Mouse (Mus musculus) heart, embryonic 12.5 days (tissue): ENCODE measurements at regions not wholly inside any gene's neighbourhood (a gene's known extent, or its start where the extent isn't known, plus 50 kb on each side); places are given as distances from the start of the nearest gene placed in this dataset.
"Not testable (repeated sequence)": the region's sequence is repeated elsewhere in the genome, so short reads cannot be mapped to it uniquely, and the experiment has no call there.

Experiments
- ATAC-seq: fragments of 200-750 bp; cut with Nextera tagmentation; 2 replicates; pipeline ENCODE4 v1.8.0; 2017; ENCODE audit warnings: moderate TSS enrichment, moderate library complexity; ENCODE audit not compliant: insufficient number of reproducible peaks, low FRiP score
- H3K27ac ChIP-seq: fragments of 300-500 bp; sonication (generic); 2 replicates; pipeline ENCODE4 v1.5.1; 2016; ENCODE audit warnings: mild to moderate bottlenecking, moderate library complexity; ENCODE audit not compliant: poor library complexity, severe bottlenecking
- H3K27me3 ChIP-seq: fragments of 300-500 bp; sonication (generic); replicated peaks from 2 replicates; pipeline ENCODE4 v1.6.1; 2016; ENCODE audit warnings: mild to moderate bottlenecking, moderate library complexity
- H3K36me3 ChIP-seq: fragments of 300-500 bp; sonication (generic); 2 replicates; pipeline ENCODE4 v1.6.1; 2016; ENCODE audit warnings: mild to moderate bottlenecking, moderate library complexity
- H3K4me1 ChIP-seq: fragments of 300-500 bp; sonication (generic); replicated peaks from 2 replicates; pipeline ENCODE4 v1.6.1; 2016; ENCODE audit warnings: mild to moderate bottlenecking
- H3K4me2 ChIP-seq: fragments of 300-500 bp; sonication (generic); 2 replicates; pipeline ENCODE4 v1.6.1; 2016; ENCODE audit warnings: mild to moderate bottlenecking, moderate library complexity
- H3K4me3 ChIP-seq: fragments of 300-500 bp; sonication (generic); 2 replicates; pipeline ENCODE4 v1.5.1; 2016; ENCODE audit warnings: mild to moderate bottlenecking
- H3K9ac ChIP-seq: fragments of 300-500 bp; sonication (generic); 2 replicates; pipeline ENCODE4 v1.6.1; 2016; ENCODE audit warnings: mild to moderate bottlenecking, moderate library complexity
- H3K9me3 ChIP-seq: fragments of 300-500 bp; sonication (generic); replicated peaks from 2 replicates; pipeline ENCODE4 v1.6.1; 2016; ENCODE audit warnings: mild to moderate bottlenecking, moderate library complexity
- WGBS: fragments of 180-500 bp; shearing (Covaris S2); methylation state at CpG from one replicate; pipeline ENCODE4 v1.1.7; 2016; 5-methylcytosine and 5-hydroxymethylcytosine counted together

DNA sequence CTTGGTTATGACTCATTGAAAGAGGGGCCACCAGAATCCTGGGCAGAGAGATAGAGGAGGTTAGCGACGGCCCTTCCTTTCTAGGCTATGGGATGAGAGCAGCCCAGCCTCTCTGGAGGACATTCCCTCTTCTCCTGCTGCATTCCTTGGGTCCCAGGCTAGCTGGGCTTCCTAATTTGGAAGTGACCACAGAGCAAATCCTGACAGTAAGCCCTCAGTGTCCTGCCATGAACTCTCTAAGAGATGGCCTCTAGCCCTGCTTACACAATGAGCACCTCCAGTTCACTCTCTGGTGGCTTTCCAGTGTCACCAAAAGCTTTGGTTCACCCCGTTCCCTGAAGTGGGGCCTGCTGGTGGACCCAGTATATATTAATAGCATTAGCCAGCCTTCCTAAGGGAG, 64.1 kb upstream of the Rmdn2 start:
- Histone ChIP-seq H3K36me3 (no peaks in the 10 kb centered on the region), H3K9ac (no peak overlapping the region), H3K4me2 (no peak overlapping the region), H3K9me3 (no peaks in the 10 kb centered on the region), H3K4me1 (peaks cover 9% of the 10 kb centered on the region), H3K27ac (no peak overlapping the region), H3K4me3 (no peak overlapping the region), H3K27me3 (no peaks in the 10 kb centered on the region)
- no peak for ATAC-seq
- 47% methylated on average over 3 of the region's 3 CpGs for WGBS

DNA sequence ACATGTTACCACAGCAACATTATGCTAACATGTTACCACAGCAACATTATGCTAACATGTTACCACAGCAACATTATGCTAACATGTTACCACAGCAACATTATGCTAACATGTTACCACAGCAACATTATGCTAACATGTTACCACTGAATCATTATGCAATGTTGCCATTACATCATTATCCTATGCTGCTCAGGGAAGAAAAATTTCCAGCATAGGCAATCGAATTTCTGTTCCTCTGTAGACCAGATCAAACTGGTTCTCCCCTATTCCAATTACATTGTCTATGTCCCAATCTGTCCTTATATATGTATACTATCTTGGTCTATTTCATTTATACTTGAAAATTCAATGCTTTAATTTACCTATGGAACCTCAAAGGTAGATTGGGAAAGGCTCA, 61.3 kb upstream of the Rmdn2 start:
- H3K4me2 ChIP-seq, ATAC-seq, H3K27ac ChIP-seq, H3K9ac ChIP-seq, H3K9me3 ChIP-seq, H3K4me3 ChIP-seq, H3K27me3 ChIP-seq, H3K36me3 ChIP-seq, H3K4me1 ChIP-seq: not testable (repeated sequence)
- WGBS: 70% methylated on average over 1 of the region's 1 CpGs

DNA sequence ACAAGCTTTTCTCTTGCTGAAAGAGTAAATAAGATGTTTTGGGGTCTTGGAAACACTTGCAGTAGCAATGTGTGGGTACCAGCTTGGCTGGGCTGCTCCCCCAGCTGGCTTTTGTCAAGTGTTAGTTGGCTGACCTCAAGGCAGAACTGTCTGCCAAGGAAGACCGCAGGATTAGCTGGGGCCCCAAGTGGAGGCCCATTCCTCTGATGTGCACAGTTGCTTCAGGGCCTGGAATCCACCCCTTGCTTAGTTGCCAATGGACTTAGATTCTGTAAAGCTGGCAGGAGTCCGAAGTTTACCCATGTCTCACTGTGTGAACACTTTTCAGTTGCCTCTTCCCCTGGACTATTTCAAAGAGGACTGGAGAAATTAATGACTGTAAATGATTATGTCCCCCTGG, 57.8 kb upstream of the Rmdn2 start:
- H3K4me3 ChIP-seq: no peak overlapping the region
- H3K27me3 ChIP-seq: no peaks in the 10 kb centered on the region
- no peaks in the 10 kb centered on the region for H3K4me1 ChIP-seq
- H3K9me3 ChIP-seq: peaks cover 10% of the 10 kb centered on the region; the same call in 1 of the 2 replicates
- no peak overlapping the region for H3K9ac ChIP-seq
- no peak for ATAC-seq
- WGBS: 67% methylated on average over 2 of the region's 2 CpGs
- no peaks in the 10 kb centered on the region for H3K36me3 ChIP-seq
- H3K4me2 ChIP-seq: no peak overlapping the region
- H3K27ac ChIP-seq: no peak overlapping the region

DNA sequence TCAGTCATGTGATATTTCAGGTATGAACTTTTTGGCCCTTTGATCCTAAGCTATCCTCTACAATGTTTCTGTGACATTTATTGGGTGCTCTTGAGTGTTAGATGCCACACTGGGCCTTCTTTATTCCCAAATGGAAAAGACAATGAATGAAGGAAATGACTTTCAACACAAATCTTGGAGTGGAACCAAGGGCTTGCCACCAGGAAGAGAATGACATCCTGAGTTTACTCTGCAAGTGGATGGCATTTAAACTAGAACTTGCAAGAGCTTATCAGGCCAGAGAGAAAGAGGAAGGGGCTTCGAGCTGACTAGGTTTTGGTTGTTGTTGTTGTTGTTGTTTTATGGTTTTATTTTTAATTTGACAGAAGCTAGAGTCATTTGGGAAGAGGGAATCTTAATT, 56.1 kb upstream of the Rmdn2 start:
- Histone ChIP-seq H3K9ac (no peak overlapping the region), H3K9me3 (peaks cover 26% of the 10 kb centered on the region), H3K27me3 (no peaks in the 10 kb centered on the region), H3K36me3 (peaks cover 3% of the 10 kb centered on the region; the same call in 1 of the 2 replicates), H3K27ac (no peak overlapping the region), H3K4me2 (no peak overlapping the region), H3K4me1 (no peaks in the 10 kb centered on the region), H3K4me3 (no peak overlapping the region)
- 71% methylated on average over 1 of the region's 1 CpGs for WGBS
- ATAC-seq: no peak
